Mouse (Mus musculus): ENCODE results near the gene Ift88. TPM values are rescaled to one million over a fixed set of nuclear protein-coding genes. Genes with fewer than 3 reads are reported as not detected.

Gene Ift88
- polyA plus RNA-seq (2014; fragmentation: Illumina TruSeq; extraction: RNeasy Lipid Tissue Mini Kit (QIAGEN cat#74804); ENCODE audit: low read depth, low replicate concordance) = 6.2 TPM

DNA sequence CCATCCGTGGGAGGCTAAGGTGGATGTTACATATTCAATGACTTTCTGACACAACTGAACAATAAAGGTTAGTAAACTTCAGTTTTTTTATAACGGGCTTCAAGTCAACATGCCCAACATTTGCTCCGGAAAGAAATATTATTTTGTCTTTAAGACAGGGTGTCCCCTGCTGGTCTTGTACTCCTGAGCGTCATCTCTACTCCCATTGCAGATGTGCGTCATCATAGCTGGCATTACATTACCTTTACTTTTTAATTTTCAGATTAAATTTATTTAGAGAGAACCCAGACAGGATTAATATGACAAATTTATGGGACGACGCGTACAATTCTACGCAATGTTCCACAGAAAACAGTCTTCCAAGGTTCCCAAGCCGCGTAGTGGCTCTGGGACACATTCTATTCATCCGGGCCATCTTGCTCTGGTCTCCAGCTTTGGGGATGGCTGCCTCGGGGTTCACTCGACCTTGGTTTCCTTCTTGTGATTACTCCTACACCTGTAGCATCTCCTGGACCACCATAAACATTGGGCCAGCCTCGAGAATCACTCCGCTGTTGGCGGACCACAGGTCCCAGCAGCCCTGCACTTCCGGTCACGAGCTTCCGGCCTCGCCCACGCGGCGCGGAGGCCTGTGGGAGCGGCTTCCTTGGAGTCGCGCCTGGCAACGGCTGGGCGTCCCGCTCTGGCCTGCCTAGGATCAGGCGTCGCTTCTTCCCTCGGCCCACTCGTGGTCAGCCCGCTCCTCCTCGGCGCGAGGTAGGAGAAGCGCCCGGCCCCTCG, at the start of gene Ift88:
Gene Ift88, plus strand, starts transcription at position 631 of the 780 bp plus-strand sequence.

DNA sequence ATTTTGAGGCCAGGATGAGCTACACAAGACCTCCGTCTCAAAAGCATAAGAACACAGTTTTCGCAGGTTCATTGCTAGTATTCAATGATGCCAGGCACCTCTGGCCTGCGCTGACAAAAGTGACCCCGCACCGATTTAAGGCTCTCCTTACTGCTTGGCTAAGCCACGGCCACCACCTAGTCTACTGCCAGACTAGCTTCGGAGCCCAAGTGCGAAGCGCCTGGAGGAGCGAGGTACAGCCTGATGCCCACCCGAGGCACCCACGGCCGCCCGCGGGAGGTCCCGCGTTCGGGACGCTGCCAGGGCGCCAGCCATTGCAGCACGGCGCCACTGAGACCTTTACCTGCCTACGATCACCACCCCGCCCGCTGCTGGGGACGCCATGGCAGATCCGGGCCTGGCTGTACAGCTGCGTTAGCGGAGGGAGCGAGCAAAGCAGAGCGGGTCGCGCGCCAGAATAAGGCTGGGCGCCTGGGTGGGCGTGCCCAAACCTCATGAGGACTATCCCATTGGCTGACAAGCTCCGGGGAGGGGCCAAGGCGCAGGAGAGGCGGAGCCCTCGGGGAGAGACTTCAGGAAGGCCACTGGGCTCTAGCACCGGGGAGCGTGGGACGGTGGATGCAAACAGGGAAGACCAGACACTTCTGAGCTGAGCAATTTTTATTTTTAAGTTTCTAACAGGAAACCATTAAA, 25.7 kb upstream of the Ift88 start, which contains the start of gene Cryl1:
Gene Cryl1, minus strand, starts transcription at position 465 of the 693 bp plus-strand sequence.

DNA sequence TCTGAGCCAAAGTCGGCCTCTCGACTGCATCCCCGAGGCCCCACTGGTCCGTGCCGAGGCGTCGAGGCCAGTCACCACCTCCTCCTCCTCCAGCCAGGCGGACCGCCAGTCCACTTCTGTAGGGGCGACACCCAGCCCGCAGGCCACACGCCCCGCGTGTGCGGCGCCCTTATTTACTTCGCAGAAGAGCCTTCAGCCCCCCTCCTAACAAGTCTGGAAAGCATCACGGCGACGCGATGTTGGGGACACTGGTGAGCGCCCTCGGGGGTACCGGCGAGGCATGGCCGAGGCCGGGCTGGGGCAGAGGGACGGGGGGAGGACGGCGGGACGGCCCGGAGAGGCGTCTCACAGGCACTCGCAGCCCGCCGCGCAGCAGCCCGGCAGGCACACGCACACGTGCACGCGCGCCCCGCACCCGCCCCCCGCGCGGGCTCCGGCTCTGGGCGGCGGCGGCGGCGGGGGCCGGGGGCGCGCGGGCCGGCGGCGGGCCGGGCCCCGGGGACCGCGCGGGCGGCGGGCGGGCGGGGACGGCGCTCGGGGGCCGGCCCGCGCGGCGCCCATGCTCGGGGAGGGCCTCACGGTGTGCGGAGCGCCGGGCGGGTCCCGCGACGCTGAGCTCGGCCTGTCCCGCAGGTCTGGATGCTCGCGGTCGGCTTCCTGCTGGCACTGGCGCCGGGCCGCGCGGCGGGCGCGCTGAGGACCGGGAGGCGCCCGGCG, 101.0 kb downstream of the Ift88 start, which contains the start of gene Il17d:
Gene Il17d, plus strand, starts transcription at position 107 of the 717 bp plus-strand sequence.

Other genes with a start within 250 kb of the Ift88 start
- 7.4 TPM for gene Cryl1, start 25.5 kb upstream of the Ift88 start, polyA plus RNA-seq (2014; fragmentation: Illumina TruSeq; extraction: RNeasy Lipid Tissue Mini Kit (QIAGEN cat#74804); ENCODE audit: low read depth, low replicate concordance)
- gene Il17d, start 100.7 kb downstream of the Ift88 start, polyA plus RNA-seq (2014; fragmentation: Illumina TruSeq; extraction: RNeasy Lipid Tissue Mini Kit (QIAGEN cat#74804); ENCODE audit: low read depth, low replicate concordance) = 4.5 TPM
- 51.0 TPM for gene Eef1akmt1, start 147.6 kb downstream of the Ift88 start, polyA plus RNA-seq (2014; fragmentation: Illumina TruSeq; extraction: RNeasy Lipid Tissue Mini Kit (QIAGEN cat#74804); ENCODE audit: low read depth, low replicate concordance)
- 7.1 TPM for gene Xpo4, start 241.4 kb downstream of the Ift88 start, polyA plus RNA-seq (2014; fragmentation: Illumina TruSeq; extraction: RNeasy Lipid Tissue Mini Kit (QIAGEN cat#74804); ENCODE audit: low read depth, low replicate concordance)

All from heart, adult 10 weeks (tissue).